Mouse (Mus musculus) left cerebral cortex, adult 11 months (tissue): ENCODE data around the gene Nr2f6.

Experiments used
- DNase-seq: peaks from one replicate; pipeline ENCODE4 v3.0.0; 2022; ENCODE audit warnings: low spot score

The Nr2f6 gene

DNA sequence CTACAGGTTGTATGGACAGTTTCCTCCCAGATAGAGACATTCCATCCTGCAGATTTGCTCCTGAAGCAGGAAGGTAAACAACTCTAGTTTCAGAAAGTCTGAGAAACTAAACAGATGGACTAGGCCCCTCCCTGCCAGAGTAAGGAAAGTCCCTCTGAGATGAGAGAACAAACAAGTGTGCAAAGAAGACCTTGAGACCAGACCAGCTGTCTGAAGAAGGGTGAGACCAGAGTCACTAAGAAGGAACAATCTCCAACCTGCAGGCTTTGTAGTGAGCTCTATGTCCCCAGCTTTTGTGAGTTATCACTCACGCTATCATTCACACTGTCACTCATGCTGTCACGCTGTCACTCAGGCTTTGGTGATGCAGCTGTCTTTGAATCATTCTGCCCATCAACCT is 9.9 kb upstream of the Nr2f6 start:
- DNase-seq, result no peak

GRCm38 (mm10) chr8:71388267-71388666 is 6.5 kb upstream of the Nr2f6 start:
- DNase-seq, result no peak

- no peak for DNase-seq
Observed at GRCm38 (mm10) chr8:71385212-71385835, 3.6 kb upstream of the Nr2f6 start.

GRCm38 (mm10) chr8:71383860-71384259 is 2.1 kb upstream of the Nr2f6 start:
- no peak for DNase-seq

DNA sequence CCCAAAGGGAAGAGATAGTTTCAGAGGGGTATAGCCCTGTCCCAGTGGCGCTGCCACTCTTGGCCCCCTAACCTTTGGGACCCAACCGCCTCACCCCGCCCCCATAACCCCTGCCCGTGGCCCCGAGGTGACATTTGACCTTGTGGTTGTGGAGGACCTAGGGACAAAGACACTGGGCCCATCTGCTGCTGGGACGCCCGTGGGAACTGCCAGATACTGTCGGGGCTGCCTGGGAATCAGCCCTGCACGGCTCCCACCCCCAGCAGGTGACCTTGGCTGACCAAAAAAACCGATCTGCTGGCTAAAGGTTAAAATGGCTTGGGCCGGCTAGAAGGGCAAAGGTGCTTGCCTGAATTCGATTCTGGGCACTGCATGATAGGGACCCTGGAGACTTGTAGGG is 1.6 kb upstream of the Nr2f6 start:
- no peak for DNase-seq

- peak; percentile 74 for DNase-seq
Observed at GRCm38 (mm10) chr8:71381971-71382961, 506 bp upstream of the Nr2f6 start.

- no peak for DNase-seq
Observed at GRCm38 (mm10) chr8:71380178-71381171, 1.3 kb downstream of the Nr2f6 start.

DNA sequence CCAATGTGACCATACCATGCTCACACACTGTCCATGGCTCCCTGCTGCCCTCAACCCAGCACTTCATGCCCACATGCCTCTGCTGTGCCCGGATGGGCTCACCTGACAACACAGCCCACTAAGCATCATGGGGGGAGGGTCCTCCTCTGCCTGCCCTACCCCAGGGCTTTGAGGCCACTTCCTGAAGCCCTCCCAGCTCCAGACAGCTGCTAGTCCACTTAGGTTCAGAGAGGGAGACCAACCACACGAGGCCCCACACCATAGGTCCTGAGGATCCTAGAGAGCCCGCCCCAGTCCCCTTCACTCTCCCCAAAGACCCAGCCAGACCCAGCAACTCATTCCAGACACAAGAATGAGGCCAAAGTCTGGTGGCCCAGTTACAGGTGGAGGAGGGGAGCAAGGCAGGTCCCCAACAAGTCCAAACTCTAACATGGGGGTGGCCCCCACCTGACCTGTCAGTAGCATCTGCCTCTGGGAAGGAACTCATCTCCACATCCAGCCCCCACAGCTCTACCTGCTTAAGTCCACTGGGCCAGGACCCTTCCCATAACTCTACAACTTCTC is 2.2 kb downstream of the Nr2f6 start:
- no peak for DNase-seq

- no peak for DNase-seq
Observed at GRCm38 (mm10) chr8:71379008-71379407, 2.8 kb downstream of the Nr2f6 start.

DNA sequence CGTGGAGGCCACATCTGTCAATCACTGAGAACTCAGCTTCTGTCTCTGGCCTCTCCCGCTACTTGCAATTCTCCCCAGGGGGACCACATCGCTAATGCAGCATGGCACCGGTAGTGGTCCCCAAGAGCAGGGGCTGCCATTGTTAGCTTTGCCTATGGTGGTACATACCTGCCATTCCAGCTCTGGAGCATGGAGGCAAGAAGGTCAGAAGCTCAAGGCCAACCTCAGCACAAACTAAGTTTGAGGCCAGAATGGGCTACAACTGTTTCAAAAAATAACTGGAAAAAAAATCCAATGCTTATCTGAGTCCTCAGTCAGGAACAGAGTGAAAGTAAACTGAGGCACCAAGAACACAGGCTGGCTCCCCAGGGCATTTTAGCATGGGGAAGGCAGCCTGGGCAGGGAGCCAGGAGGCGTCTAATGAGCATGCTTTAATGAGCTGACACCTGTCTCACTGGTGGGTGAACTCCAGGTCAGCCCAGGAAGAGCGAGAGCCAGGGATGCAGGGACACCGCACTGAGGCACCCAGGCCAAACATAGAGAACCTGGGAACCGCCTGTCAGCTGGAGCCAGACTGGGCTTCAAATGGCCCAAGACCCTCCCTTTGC is 5.2 kb downstream of the Nr2f6 start:
- DNase-seq, result no peak

DNA sequence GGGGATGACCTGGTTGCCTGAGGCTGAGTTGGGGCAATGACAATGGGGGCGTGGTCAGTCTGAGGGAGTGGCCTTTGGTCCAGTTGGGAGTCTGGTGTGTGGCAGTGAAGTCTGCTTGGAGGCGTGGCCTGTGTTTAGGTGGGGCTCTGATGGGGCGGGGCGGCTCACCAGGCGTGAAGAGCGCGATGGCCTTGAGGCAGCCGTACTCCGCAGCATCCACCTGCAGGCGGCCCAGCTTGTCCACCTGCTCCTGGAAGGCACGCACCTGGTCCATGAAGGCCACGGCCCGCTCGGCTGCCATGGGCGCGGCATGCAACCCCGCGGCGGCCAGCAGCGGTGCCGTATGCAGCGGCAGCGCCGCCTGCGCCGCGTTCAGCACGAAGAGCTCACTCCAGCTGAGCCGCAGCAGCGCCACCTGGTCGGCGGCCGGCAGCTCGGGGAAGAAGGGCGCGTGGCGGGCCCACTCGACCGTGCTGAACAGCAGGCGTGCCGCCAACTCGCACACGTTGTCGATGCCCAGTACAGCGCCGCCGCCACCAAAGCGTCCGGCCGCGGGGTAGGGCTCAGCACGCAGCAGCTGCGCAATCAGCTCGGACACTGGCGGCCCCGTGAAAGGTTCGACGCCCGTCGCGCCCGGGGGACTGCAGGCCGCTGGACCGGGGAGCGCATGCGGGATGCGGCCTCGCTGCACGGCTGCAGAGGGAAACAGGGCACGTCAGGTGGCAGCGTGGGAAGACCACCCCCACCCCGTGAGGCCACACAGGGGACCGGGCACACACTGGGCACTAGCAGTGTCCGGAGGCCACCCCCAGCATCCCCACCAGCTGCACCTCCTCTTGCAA is 6.0 kb downstream of the Nr2f6 start:
- DNase-seq, result no peak

DNA sequence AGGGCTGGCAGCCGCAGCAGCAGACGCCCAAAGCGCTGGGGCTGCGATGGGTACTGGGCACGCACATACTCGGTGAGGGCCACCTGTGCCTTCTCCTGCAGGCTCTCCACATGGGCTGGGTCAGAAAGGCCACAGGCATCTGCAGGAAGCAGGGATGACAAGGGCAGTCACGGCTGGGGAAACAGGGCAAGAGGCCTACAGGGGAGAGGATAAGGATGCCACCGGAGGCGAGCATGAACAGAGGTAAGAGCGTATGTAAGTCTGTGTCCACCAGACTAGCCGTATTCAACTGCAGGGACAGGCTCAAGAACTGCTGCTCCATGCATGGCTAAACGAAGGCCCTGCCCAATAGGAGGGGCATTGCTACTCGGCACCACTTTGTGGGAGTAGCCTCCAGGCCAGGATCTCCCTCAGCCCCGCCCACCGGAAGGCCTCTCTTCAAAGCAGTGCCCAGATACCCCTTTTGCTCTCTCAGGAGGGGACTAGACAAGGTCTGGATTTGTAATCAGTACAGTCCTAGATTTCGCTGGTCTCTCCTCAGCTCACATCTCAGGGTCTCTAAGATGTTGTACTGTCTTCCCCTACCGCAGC is 7.0 kb downstream of the Nr2f6 start:
- DNase-seq, result no peak

DNA sequence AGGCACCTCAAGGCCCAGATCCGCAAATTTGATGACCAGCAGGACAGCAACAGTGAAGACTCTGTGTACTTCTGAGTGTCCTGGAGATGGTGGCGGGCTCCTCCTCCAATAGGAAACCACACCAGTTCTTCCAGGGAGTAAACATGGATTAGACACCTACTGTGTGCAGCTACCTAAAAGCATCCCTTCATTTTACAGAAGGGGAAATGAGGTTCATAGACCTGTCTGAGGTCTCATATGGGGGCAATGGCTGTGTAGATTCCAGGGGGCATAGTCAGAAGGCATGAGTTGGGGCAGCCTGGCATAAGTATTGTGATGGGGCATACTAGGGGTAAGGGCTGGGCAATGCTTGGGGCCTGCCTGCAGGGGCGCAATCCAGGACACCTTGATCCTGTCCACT is 8.8 kb downstream of the Nr2f6 start:
- no peak for DNase-seq

GRCm38 (mm10) chr8:71372427-71372826 is 9.3 kb downstream of the Nr2f6 start:
- no peak for DNase-seq

- peak; percentile 98 for DNase-seq
Observed at GRCm38 (mm10) chr8:71371236-71371848, 10.4 kb downstream of the Nr2f6 start, which contains the start of gene Ocel1. Gene Ocel1 (plus strand): TSS chr8:71371298.

- no peak for DNase-seq
Observed at GRCm38 (mm10) chr8:71370711-71371235, 11.0 kb downstream of the Nr2f6 start.

GRCm38 (mm10) chr8:71369040-71369718 is 12.6 kb downstream of the Nr2f6 start:
- no peak for DNase-seq

- DNase-seq, result no peak
Observed at GRCm38 (mm10) chr8:71368366-71368765, 13.4 kb downstream of the Nr2f6 start.
